Mouse (Mus musculus) bone marrow, adult 2 months (tissue): Measurements from ENCODE around the gene Irx3. TPM values are rescaled to one million over a fixed set of nuclear protein-coding genes. Genes with fewer than 3 reads are reported as not detected.

ENCODE experiments used
- H3K27ac ChIP-seq: fragments of 200-500 bp; 2 replicates; pipeline ENCODE4 v1.5.1; 2012; ENCODE audit warnings: low read depth, mild to moderate bottlenecking, control low read depth, inconsistent platforms, low read length; ENCODE audit not compliant: control insufficient read depth, poor library complexity, insufficient read depth
- H3K4me1 ChIP-seq: fragments of 200-500 bp; 2 replicates; pipeline ENCODE4 v1.6.1; 2011; ENCODE audit warnings: low read length; ENCODE audit not compliant: control insufficient read depth, insufficient read depth
- H3K4me3 ChIP-seq: fragments of 200-500 bp; replicated peaks from 2 replicates; pipeline ENCODE3; 2011; ENCODE audit warnings: mild to moderate bottlenecking, low read depth, low read length, control low read depth; ENCODE audit not compliant: control insufficient read depth
- CTCF ChIP-seq: fragments of 200-500 bp; IDR thresholded peaks from 2 replicates; pipeline ENCODE4 v1.5.1; 2011; ENCODE audit warnings: low read length, control low read depth; ENCODE audit not compliant: control insufficient read depth, insufficient read depth
- POLR2A ChIP-seq: fragments of 200-500 bp; IDR thresholded peaks from 2 replicates; pipeline ENCODE4 v1.6.1; 2011; ENCODE audit warnings: low read depth, mild to moderate bottlenecking, control low read depth, low read length, borderline replicate concordance; ENCODE audit not compliant: control insufficient read depth
- WGBS: fragments of 180-500 bp; shearing (Covaris S2); methylation state at CpG from one replicate; pipeline ENCODE4 v1.1.7; 2018; 5-methylcytosine and 5-hydroxymethylcytosine counted together
- polyA plus RNA-seq: library from polyadenylated mRNA; stranded (reverse); fragments of >200 nt; gene quantifications from 2 replicates; pipeline ENCODE4 v1.2.4, GENCODE M21; 2011; ENCODE audit warnings: low replicate concordance; ENCODE audit not compliant: missing spikeins, insufficient read depth, insufficient read length

Gene Irx3
- polyA plus RNA-seq, 1 experiment, result not detected

- no peak for TF ChIP-seq CTCF
- no peak for TF ChIP-seq POLR2A
- 85% methylated on average over 11 of the region's 11 CpGs for WGBS
Observed at GRCm38 (mm10) chr8:91823357-91823756, 21.5 kb upstream of the Irx3 start.

DNA sequence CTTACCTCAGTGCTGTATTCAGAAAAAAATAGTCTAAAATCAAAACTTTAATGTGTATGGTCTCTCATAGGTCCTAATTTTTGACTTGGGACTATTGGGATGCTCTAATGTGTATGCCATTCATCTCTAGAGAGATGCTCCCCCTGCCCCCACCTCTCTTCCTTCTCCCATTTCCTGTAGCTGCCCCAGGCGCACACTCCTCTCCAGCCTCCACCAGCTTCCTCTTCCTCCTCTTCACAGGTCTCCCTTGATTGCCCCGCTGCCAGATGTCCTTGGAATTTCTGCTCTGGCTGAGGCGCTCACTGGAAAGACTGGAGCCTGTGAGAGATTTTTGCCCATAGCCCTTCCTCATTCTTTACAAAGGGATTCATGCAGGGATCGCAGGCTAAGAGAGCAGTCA, 20.9 kb upstream of the Irx3 start:
- H3K4me1 ChIP-seq, result no peaks in the 10 kb centered on the region
- WGBS, result 52% methylated on average over 4 of the region's 4 CpGs
- TF ChIP-seq CTCF, result no peak
- no peak for TF ChIP-seq POLR2A
- no peak overlapping the region for H3K4me3 ChIP-seq
- no peak overlapping the region for H3K27ac ChIP-seq

More at GRCm38 (mm10) chr8:91823357-91823756, 21.5 kb upstream of the Irx3 start:
- Histone ChIP-seq H3K27ac (no peak overlapping the region), H3K4me1 (no peaks in the 10 kb centered on the region), H3K4me3 (no peak overlapping the region)

DNA sequence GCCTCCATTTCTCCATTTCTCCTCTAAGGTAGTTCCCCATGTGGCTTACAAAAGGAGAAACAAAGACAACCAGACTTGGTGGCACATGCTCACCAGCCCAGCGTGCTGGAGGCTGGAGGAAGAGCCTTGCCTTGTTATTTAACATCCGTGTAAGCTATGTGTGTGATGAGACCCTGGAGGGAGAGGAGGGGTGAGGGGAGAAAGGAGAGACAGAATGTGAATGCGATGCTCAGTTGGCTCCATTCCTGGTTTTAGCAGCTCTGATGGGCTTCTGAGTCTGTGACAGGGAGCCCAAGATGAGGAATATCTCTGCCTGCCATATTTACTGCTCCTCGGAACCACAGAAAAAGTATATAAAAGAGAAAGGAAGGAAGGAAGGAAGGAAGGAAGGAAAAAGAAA, 20.1 kb upstream of the Irx3 start:
- H3K4me3 ChIP-seq, result no peak overlapping the region
- no peaks in the 10 kb centered on the region for H3K4me1 ChIP-seq
- 26% methylated on average over 4 of the region's 4 CpGs for WGBS
- no peak overlapping the region for H3K27ac ChIP-seq
- TF ChIP-seq POLR2A (no peak), CTCF (no peak)

DNA sequence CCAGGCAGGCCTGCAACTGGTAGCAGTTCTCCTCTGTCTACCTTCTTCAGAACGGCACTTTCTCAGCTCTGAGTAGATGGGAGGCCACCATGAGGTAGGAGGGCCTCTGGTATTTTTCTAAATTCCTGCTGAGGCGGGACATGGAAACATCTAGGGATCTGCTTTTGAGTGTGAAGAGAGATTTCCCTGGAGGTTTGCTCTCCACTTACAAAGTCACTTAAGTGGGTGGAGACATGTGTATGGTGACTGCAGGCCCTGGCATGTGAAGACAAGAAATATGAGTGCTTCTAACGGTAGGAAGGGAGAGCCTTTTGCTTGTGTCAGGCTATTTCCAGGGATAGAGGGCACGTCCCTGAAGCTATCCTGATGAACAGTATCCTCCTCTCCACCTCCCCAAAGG, 17.9 kb upstream of the Irx3 start:
- H3K27ac ChIP-seq, result no peak overlapping the region
- H3K4me3 ChIP-seq, result no peak overlapping the region
- H3K4me1 ChIP-seq, result no peaks in the 10 kb centered on the region
- TF ChIP-seq POLR2A (no peak), CTCF (no peak)
- 73% methylated on average over 4 of the region's 4 CpGs for WGBS

GRCm38 (mm10) chr8:91818784-91819183, 16.9 kb upstream of the Irx3 start:
- no peaks in the 10 kb centered on the region for H3K4me1 ChIP-seq
- no peak for TF ChIP-seq POLR2A
- TF ChIP-seq CTCF, result no peak
- no peak overlapping the region for H3K4me3 ChIP-seq
- H3K27ac ChIP-seq, result no peak overlapping the region
- WGBS, result 47% methylated on average over 3 of the region's 3 CpGs

- H3K4me1 ChIP-seq, result no peaks in the 10 kb centered on the region
- H3K4me3 ChIP-seq, result no peak overlapping the region
- no peak for TF ChIP-seq CTCF
- no peak for TF ChIP-seq POLR2A
- H3K27ac ChIP-seq, result no peak overlapping the region
- 84% methylated on average over 4 of the region's 4 CpGs for WGBS
Observed at GRCm38 (mm10) chr8:91814106-91814505, 12.2 kb upstream of the Irx3 start.

GRCm38 (mm10) chr8:91806720-91807241, 4.9 kb upstream of the Irx3 start:
- WGBS, result 7% methylated on average over 12 of the region's 12 CpGs
- Histone ChIP-seq H3K4me3 (no peak overlapping the region), H3K27ac (no peak overlapping the region), H3K4me1 (no peaks in the 10 kb centered on the region)
- no peak for TF ChIP-seq POLR2A

GRCm38 (mm10) chr8:91806084-91806719, 4.3 kb upstream of the Irx3 start:
- H3K4me1 ChIP-seq, result no peaks in the 10 kb centered on the region
- no peak overlapping the region for H3K27ac ChIP-seq
- no peak overlapping the region for H3K4me3 ChIP-seq
- TF ChIP-seq CTCF, result no peak
- TF ChIP-seq POLR2A, result no peak
- WGBS, result 9% methylated on average over 33 of the region's 33 CpGs

DNA sequence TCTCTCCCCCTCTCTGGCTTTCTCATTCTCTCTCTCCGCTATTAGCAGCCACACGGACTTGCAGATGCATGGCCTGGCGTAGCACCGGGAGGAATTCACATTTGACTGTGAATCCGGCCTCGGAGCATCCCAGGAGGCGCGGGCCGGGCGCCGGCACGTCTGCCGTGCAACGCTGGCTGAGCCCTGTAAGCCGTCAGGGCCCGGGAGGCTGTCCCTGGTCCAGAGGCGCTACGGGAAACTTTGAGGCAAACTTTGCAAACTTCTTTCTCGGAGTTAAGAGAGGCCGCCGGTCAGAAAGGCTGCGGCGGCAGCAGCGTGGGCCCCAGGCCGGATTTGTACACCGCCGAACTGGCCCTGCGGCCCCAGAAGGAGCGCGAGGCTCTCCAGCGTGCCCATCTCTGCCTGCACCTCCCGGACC, 3.4 kb upstream of the Irx3 start:
- 3% methylated on average over 32 of the region's 32 CpGs for whole genome bisulfite sequencing
- no peak overlapping the region for H3K4me3 ChIP-seq
- no peak for TF ChIP-seq CTCF
- TF ChIP-seq POLR2A, result no peak

More for the DNA sequence above, 3.4 kb upstream of the Irx3 start:
- Histone ChIP-seq H3K27ac (no peak overlapping the region), H3K4me1 (no peaks in the 10 kb centered on the region)
